Mouse (Mus musculus) erythroblast, embryonic 14.5 days (primary cell): Measurements from ENCODE around the gene Dnah8.
"Not testable (repeated sequence)": the region's sequence is repeated elsewhere in the genome, so short reads cannot be mapped to it uniquely, and the experiment has no call there.

Experiments
- GATA1 ChIP-seq: IDR thresholded peaks from 2 replicates; pipeline ENCODE4 v1.6.1; 2012; ENCODE audit warnings: low read length, inconsistent platforms, mixed read lengths
- TAL1 ChIP-seq: IDR thresholded peaks from 3 replicates; pipeline ENCODE4 v1.6.1; 2012; ENCODE audit warnings: low read length, inconsistent platforms, mixed read lengths

- TF ChIP-seq TAL1, GATA1: not testable (repeated sequence)
Measured at GRCm38 (mm10) chr17:30624132-30624531, at the start of gene Dnah8.
